Mouse (Mus musculus) bone marrow, adult 2 months (tissue): Measurements from ENCODE around the gene Gpt2.

Source experiments
- CTCF ChIP-seq: fragments of 200-500 bp; IDR thresholded peaks from 2 replicates; pipeline ENCODE4 v1.5.1; 2011; ENCODE audit warnings: low read length, control low read depth; ENCODE audit not compliant: control insufficient read depth, insufficient read depth
- POLR2A ChIP-seq: fragments of 200-500 bp; IDR thresholded peaks from 2 replicates; pipeline ENCODE4 v1.6.1; 2011; ENCODE audit warnings: low read depth, mild to moderate bottlenecking, control low read depth, low read length, borderline replicate concordance; ENCODE audit not compliant: control insufficient read depth

GRCm38 (mm10) chr8:85554391-85555180, 62.2 kb downstream of the Gpt2 start:
- TF ChIP-seq CTCF, result no peak
- no peak for TF ChIP-seq POLR2A
